Mouse (Mus musculus) left cerebral cortex, adult 9 months (tissue): ENCODE data around the gene Plekha5.

Experiments
- DNase-seq, 2 experiments: peaks; one replicate each; pipeline ENCODE4 v3.0.0; 2022; ENCODE audit warnings: low spot score in 2 of 2

The Plekha5 gene

GRCm38 (mm10) chr6:140423846-140424200 is at the start of gene Plekha5:
Gene Plekha5 (plus strand): TSS chr6:140424054.
- DNase-seq = peak in 1 of 2 experiments; percentile 17

GRCm38 (mm10) chr6:140375671-140376070 is 48.2 kb upstream of the Plekha5 start:
- DNase-seq = no peak

- no peak for DNase-seq
Observed at GRCm38 (mm10) chr6:140380588-140380987, 43.3 kb upstream of the Plekha5 start.

- DNase-seq = peak in 1 of 2 experiments; percentile 11
Observed at GRCm38 (mm10) chr6:140381162-140381561, 42.7 kb upstream of the Plekha5 start.

GRCm38 (mm10) chr6:140383580-140384400 is 40.1 kb upstream of the Plekha5 start:
- DNase-seq = no peak

- DNase-seq = no peak
Observed at GRCm38 (mm10) chr6:140396687-140397086, 27.2 kb upstream of the Plekha5 start.

GRCm38 (mm10) chr6:140402766-140403310 is 21.0 kb upstream of the Plekha5 start:
- no peak for DNase-seq

- peak in 1 of 2 experiments; percentile 31 for DNase-seq
Observed at GRCm38 (mm10) chr6:140411996-140412395, 11.9 kb upstream of the Plekha5 start.

- DNase-seq = peak in 1 of 2 experiments; percentile 20
Observed at GRCm38 (mm10) chr6:140423041-140423845, 611 bp upstream of the Plekha5 start.

GRCm38 (mm10) chr6:140424201-140424990 is 542 bp downstream of the Plekha5 start:
- peak in 1 of 2 experiments; percentile 39 for DNase-seq

- DNase-seq = peak in 1 of 2 experiments; percentile 23
Observed at GRCm38 (mm10) chr6:140424991-140425361, 1.1 kb downstream of the Plekha5 start.

GRCm38 (mm10) chr6:140429236-140429635 is 5.4 kb downstream of the Plekha5 start:
- no peak for DNase-seq

GRCm38 (mm10) chr6:140432363-140432762 is 8.5 kb downstream of the Plekha5 start:
- no peak for DNase-seq

- peak in 1 of 2 experiments; percentile 63 for DNase-seq
Observed at GRCm38 (mm10) chr6:140443374-140443773, 19.5 kb downstream of the Plekha5 start.

GRCm38 (mm10) chr6:140444147-140444546 is 20.3 kb downstream of the Plekha5 start:
- no peak for DNase-seq

- DNase-seq = no peak
Observed at GRCm38 (mm10) chr6:140444855-140445465, 21.1 kb downstream of the Plekha5 start.

GRCm38 (mm10) chr6:140448010-140448739 is 24.3 kb downstream of the Plekha5 start:
- no peak for DNase-seq

GRCm38 (mm10) chr6:140450693-140451092 is 26.8 kb downstream of the Plekha5 start:
- no peak for DNase-seq

GRCm38 (mm10) chr6:140452736-140453135 is 28.9 kb downstream of the Plekha5 start:
- DNase-seq = no peak

GRCm38 (mm10) chr6:140453454-140453853 is 29.6 kb downstream of the Plekha5 start:
- no peak for DNase-seq
